Mouse (Mus musculus) myocyte (in vitro differentiated cells): ENCODE measurements around the gene Aurka. TPM values are rescaled to one million over a fixed set of nuclear protein-coding genes. Genes with fewer than 3 reads are reported as not detected.

Source experiments
- H3K27me3 ChIP-seq: one replicate; pipeline ENCODE4 v1.6.1; 2011; ENCODE audit not compliant: control insufficient read depth, insufficient read depth, insufficient read length
- H3K36me3 ChIP-seq: one replicate; pipeline ENCODE4 v1.6.1; 2011; ENCODE audit not compliant: control insufficient read depth, insufficient read depth
- H3K4me2 ChIP-seq: one replicate; pipeline ENCODE4 v1.6.1; 2011; ENCODE audit warnings: low read depth, control low read depth
- H3K4me3 ChIP-seq: one replicate; pipeline ENCODE4 v1.5.1; 2011; ENCODE audit warnings: mild to moderate bottlenecking, control low read depth, moderate library complexity
- H3K79me2 ChIP-seq: one replicate; pipeline ENCODE4 v1.6.1; 2011; ENCODE audit not compliant: control insufficient read depth, insufficient read depth
- H3ac ChIP-seq: one replicate; pipeline ENCODE4 v1.6.1; 2011; ENCODE audit not compliant: control insufficient read depth, insufficient read length
- CEBPB ChIP-seq: IDR thresholded peaks from 2 replicates; pipeline ENCODE4 v1.6.1; 2011; ENCODE audit warnings: mild to moderate bottlenecking, moderate library complexity; ENCODE audit not compliant: poor library complexity, insufficient read depth, severe bottlenecking
- E2F4 ChIP-seq: IDR thresholded peaks from one replicate; pipeline ENCODE4 v1.6.1; 2011; ENCODE audit warnings: mild to moderate bottlenecking, control low read depth, moderate library complexity; ENCODE audit not compliant: insufficient read depth
- MAX ChIP-seq: IDR thresholded peaks from one replicate; pipeline ENCODE4 v1.6.1; 2011; ENCODE audit warnings: low read depth, mild to moderate bottlenecking, control low read depth
- MYOD1 ChIP-seq, 3 experiments: IDR thresholded peaks; one replicate each; pipeline ENCODE4 v1.6.1; 2011; ENCODE audit warnings: control low read depth in 2 of 3, low read depth in 2 of 3, mild to moderate bottlenecking in 2 of 3, moderate library complexity in 1 of 3; ENCODE audit not compliant: insufficient read length in 2 of 3, control insufficient read depth in 1 of 3
- MYOG ChIP-seq, 3 experiments: IDR thresholded peaks; one replicate each; pipeline ENCODE4 v1.6.1; 2011; ENCODE audit warnings: control low read depth in 2 of 3, low read depth in 2 of 3, mild to moderate bottlenecking in 2 of 3; ENCODE audit not compliant: insufficient read length in 2 of 3, control insufficient read depth in 1 of 3, insufficient read depth in 1 of 3
- POLR2A ChIP-seq: IDR thresholded peaks from one replicate; pipeline ENCODE4 v1.6.1; 2011; ENCODE audit warnings: low read depth, mild to moderate bottlenecking, control low read depth, moderate library complexity; ENCODE audit not compliant: insufficient read length
- POLR2AphosphoS2 ChIP-seq: IDR thresholded peaks from one replicate; pipeline ENCODE4 v1.6.1; 2011; ENCODE audit warnings: low read depth, control low read depth; ENCODE audit not compliant: insufficient read length
- REST ChIP-seq: IDR thresholded peaks from one replicate; pipeline ENCODE4 v1.6.1; 2011; ENCODE audit warnings: mild to moderate bottlenecking, control low read depth, moderate library complexity; ENCODE audit not compliant: insufficient read depth, insufficient read length
- SRF ChIP-seq: IDR thresholded peaks from one replicate; pipeline ENCODE4 v1.6.1; 2011; ENCODE audit warnings: low read depth; ENCODE audit not compliant: control insufficient read depth, insufficient read length
- TCF12 ChIP-seq: IDR thresholded peaks from one replicate; pipeline ENCODE4 v1.6.1; 2011; ENCODE audit warnings: mild to moderate bottlenecking, control low read depth; ENCODE audit not compliant: poor library complexity, insufficient read depth, severe bottlenecking
- TCF3 ChIP-seq: IDR thresholded peaks from one replicate; pipeline ENCODE4 v1.6.1; 2011; ENCODE audit warnings: low read depth, control low read depth; ENCODE audit not compliant: insufficient read length
- USF1 ChIP-seq: IDR thresholded peaks from one replicate; pipeline ENCODE4 v1.6.1; 2011; ENCODE audit warnings: low read depth, mild to moderate bottlenecking, control low read depth, moderate library complexity
- polyA plus RNA-seq: library from polyadenylated mRNA; unstranded; fragments of >200 nt; fragmentation: generic; extraction: Trizol; gene quantifications from one replicate; pipeline ENCODE4 v1.2.1, GENCODE M21; 2012; ENCODE audit warnings: missing spikeins

The Aurka gene
- polyA plus RNA-seq: 46.9 TPM

GRCm38 (mm10) chr2:172370411-172371223 lies at the start of gene Aurka, which contains the start of gene Cstf1:
TSS of gene Aurka (minus strand) at chr2:172370535.
TSS of gene Cstf1 (plus strand) at chr2:172370681.
- Histone ChIP-seq H3ac (peak within 1 kb of the TSS; percentile 67), H3K27me3 (no peaks in the 10 kb centered on the region), H3K4me3 (peak within 1 kb of the TSS; percentile 98), H3K4me2 (peak within 1 kb of the TSS; percentile 79), H3K79me2 (peaks cover 74% of the 10 kb centered on the region), H3K36me3 (peaks cover 12% of the 10 kb centered on the region)
- TF ChIP-seq REST: no peak
- TF ChIP-seq MAX: peak; percentile 88
- TF ChIP-seq POLR2A: peak; percentile 70
- TF ChIP-seq POLR2AphosphoS2: peak; percentile 78
- TF ChIP-seq SRF: peak; percentile 93
- peak; percentile 87 for TF ChIP-seq USF1
- TF ChIP-seq MYOG (IDR thresholded peaks at IDR 0.05; ENCODE audit: control insufficient read depth in 1 of 3, insufficient read depth in 1 of 3, insufficient read length in 2 of 3, low read depth in 2 of 3): peak in 2 of 3 experiments; percentile 67 to 74
- no peak for TF ChIP-seq TCF12
- peak in 2 of 3 experiments; percentile 34 to 54 for TF ChIP-seq MYOD1 (IDR thresholded peaks at IDR 0.05; ENCODE audit: control insufficient read depth in 1 of 3, insufficient read length in 2 of 3, low read depth in 2 of 3)
- TF ChIP-seq E2F4: peak; percentile 84
- no peak for TF ChIP-seq TCF3
- no peak for TF ChIP-seq CEBPB

GRCm38 (mm10) chr2:172418208-172418607 lies 47.9 kb upstream of the Aurka start:
- Histone ChIP-seq H3K36me3 (no peaks in the 10 kb centered on the region), H3ac (no peak overlapping the region), H3K79me2 (no peaks in the 10 kb centered on the region), H3K4me2 (no peak overlapping the region), H3K4me3 (no peak overlapping the region), H3K27me3 (peaks cover 7% of the 10 kb centered on the region)
- TF ChIP-seq E2F4 (no peak), REST (no peak), TCF12 (no peak), MYOG (IDR thresholded peaks at IDR 0.05; ENCODE audit: control insufficient read depth in 1 of 3, insufficient read depth in 1 of 3, insufficient read length in 2 of 3, low read depth in 2 of 3) (no peak), POLR2A (no peak), POLR2AphosphoS2 (no peak), TCF3 (no peak), CEBPB (no peak), SRF (no peak), MYOD1 (IDR thresholded peaks at IDR 0.05; ENCODE audit: control insufficient read depth in 1 of 3, insufficient read length in 2 of 3, low read depth in 2 of 3) (no peak), MAX (no peak), USF1 (no peak)

- no peaks in the 10 kb centered on the region for H3K27me3 ChIP-seq
- no peak overlapping the region for H3K4me2 ChIP-seq
- no peaks in the 10 kb centered on the region for H3K79me2 ChIP-seq
- no peak overlapping the region for H3K4me3 ChIP-seq
- H3ac ChIP-seq: no peak overlapping the region
- H3K36me3 ChIP-seq: no peaks in the 10 kb centered on the region
- TF ChIP-seq POLR2A: no peak
These were observed 46.5 kb upstream of the Aurka start for GRCm38 (mm10) chr2:172416876-172417275.

GRCm38 (mm10) chr2:172416218-172416617 lies 45.9 kb upstream of the Aurka start:
- no peaks in the 10 kb centered on the region for H3K79me2 ChIP-seq
- H3K4me2 ChIP-seq: no peak overlapping the region
- H3K4me3 ChIP-seq: no peak overlapping the region
- H3K27me3 ChIP-seq: no peaks in the 10 kb centered on the region
- no peak for TF ChIP-seq POLR2AphosphoS2
- no peak for TF ChIP-seq TCF12
- no peak for TF ChIP-seq CEBPB
- no peak for TF ChIP-seq MAX
- no peak for TF ChIP-seq TCF3
- no peak for TF ChIP-seq E2F4
- no peaks in the 10 kb centered on the region for H3K36me3 ChIP-seq
- H3ac ChIP-seq: no peak overlapping the region

GRCm38 (mm10) chr2:172413894-172414293 lies 43.6 kb upstream of the Aurka start:
- no peaks in the 10 kb centered on the region for H3K36me3 ChIP-seq
- no peaks in the 10 kb centered on the region for H3K79me2 ChIP-seq
- no peak for TF ChIP-seq MYOG (IDR thresholded peaks at IDR 0.05; ENCODE audit: control insufficient read depth in 1 of 3, insufficient read depth in 1 of 3, insufficient read length in 2 of 3, low read depth in 2 of 3)
- TF ChIP-seq POLR2AphosphoS2: no peak
- TF ChIP-seq SRF: no peak
- no peak for TF ChIP-seq USF1
- TF ChIP-seq TCF3: no peak
- no peak for TF ChIP-seq E2F4
- TF ChIP-seq TCF12: no peak
- no peak for TF ChIP-seq REST
- no peak for TF ChIP-seq MAX
- no peak for TF ChIP-seq POLR2A
- H3K4me3 ChIP-seq: no peak overlapping the region
- no peak overlapping the region for H3ac ChIP-seq
- no peak overlapping the region for H3K4me2 ChIP-seq
- H3K27me3 ChIP-seq: no peaks in the 10 kb centered on the region
